Mouse (Mus musculus) liver, embryonic 14.5 days (tissue): ENCODE data around the gene Panx2.

Source experiments
- CTCF ChIP-seq: IDR thresholded peaks from 2 replicates; pipeline ENCODE4 v1.5.1; 2016; ENCODE audit warnings: antibody characterized with exemption, low read depth, control low read depth
- EP300 ChIP-seq: IDR thresholded peaks from 2 replicates; pipeline ENCODE4 v1.6.1; 2016; ENCODE audit warnings: antibody characterized with exemption, low read depth

DNA sequence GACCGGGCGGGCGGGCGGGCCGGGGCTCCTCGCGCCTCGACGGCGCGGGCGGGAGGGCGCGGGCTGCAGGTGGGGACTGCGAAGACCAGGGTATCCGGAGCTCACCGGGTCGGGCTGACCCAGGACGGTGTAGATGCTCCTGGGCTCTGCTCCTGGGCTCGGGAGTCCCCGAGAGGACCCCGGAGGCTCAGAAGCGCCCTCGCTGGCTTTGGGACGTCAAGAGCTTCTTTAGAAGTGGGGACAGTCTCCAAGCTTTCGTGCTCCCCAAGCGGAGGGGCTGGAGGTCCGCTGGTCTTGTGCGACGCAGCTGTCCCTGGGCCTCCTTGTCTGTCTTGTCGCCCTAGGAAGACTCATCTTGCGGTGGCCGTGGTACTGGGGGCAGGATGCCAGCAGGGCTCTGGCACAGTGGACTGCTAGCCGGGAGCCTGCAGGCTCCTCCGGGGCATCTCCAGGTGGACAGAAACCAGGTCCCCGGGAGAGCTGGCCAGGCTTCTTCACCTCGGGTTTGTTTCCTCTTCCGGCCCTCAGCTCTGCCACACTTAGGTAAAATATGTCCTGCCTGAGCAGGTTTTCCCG is 16.7 kb downstream of the Panx2 start:
- TF ChIP-seq CTCF (no peak), EP300 (no peak)
